Mouse (Mus musculus) right cerebral cortex, postnatal 14 days (tissue): ENCODE data around the gene Lrrc32.
A peak's percentile ranks its signal among the peaks of the same experiment; 100 is the strongest.

Experiments
- DNase-seq: peaks from one replicate; pipeline ENCODE4 v3.0.0; 2022

The Lrrc32 gene

GRCm38 (mm10) chr7:98489131-98489530 lies at the start of gene Lrrc32:
Gene Lrrc32 (plus strand): TSS chr7:98489283.
- no peak for DNase-seq

- DNase-seq, result no peak
Observed at GRCm38 (mm10) chr7:98439956-98440466, 49.1 kb upstream of the Lrrc32 start, which contains the start of gene Gucy2d. Gene Gucy2d (plus strand): TSS chr7:98440416.

DNA sequence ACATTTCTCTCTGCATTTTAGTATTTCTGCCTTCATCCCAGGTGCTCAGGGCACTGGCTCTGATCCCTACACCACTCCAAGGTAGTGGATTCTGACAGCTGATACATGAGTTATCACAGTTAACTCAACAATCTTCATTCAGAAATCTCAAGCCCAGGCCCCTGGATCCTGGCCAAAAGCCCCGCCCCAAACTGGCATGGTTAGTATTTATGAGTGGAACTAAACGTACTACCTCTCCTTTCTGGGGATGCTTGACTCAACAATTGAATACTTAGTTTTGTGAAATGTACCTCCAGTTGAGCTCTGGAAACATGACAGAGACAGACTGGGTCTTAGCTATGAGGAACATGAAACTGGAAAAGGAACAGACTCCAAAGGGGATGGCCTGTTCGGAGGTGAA lies 42.2 kb upstream of the Lrrc32 start:
- no peak for DNase-seq

DNA sequence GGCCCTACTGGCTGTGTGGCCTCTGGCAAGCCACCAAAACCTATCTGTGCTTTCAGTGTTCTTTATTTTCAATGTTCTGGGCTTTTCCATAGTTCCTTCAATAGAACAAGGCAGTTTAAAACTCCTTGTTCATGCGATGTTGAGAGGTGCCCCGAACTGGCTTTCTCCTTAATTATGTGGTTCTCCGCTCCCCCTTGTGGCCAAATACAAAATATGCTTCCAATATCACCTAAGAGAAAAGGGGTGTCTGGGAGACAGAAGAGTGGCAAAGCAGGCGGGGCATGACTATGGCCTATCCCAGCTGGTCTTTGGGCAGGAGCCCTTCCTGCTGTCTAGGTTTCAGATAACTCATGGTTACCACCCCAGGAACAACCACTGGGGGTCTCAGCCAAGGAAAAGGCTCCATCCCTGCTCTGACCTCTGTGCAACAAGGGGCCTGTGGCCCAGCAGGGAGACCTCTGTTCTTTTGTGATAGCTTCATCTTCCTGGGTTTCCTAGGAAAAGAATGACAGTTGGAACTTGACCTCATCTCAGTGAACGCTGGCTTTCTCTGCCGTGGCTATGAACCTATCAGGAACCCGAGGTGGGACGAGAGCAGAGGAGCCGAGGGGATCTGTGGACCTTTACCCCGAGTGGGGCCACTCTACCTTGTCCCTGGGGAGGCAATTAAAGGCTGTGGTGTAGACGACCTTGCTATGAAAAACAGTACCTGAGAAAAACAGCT lies 41.3 kb upstream of the Lrrc32 start:
- no peak for DNase-seq

DNA sequence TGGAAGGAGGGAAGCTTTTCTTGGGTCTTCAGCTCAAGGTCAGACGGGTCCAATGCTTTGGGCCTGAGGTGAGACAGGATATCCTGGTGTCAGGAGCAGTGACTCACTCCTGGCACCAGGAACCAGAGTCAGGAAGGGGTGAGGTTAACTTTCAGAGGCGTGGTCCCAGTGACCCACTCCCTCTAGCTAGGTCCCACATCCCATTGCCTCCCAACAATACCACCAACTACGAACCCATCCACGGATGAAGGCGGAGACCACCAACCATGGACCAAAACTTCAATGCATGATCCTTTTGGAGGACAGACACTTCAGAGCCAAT lies 40.8 kb upstream of the Lrrc32 start:
- DNase-seq, result no peak

DNA sequence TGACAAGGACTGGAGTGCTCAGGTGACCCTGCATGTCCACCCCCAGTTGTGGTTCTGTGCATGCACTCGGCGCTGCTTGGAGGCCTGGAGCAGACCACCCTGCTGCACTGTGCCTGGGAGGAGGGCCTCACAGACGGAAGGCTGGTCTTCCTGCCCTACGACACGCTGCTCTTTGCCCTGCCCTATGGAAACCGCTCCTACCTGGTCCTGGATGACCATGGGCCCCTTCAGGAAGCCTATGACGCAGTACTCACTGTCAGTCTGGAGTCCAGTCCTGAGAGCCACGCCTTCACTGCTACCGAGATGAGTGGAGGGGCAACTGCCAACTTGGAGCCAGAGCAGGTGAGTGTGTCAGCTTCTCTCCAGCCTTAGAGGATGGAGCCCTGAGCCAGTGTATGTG lies 39.4 kb upstream of the Lrrc32 start:
- DNase-seq, result no peak

GRCm38 (mm10) chr7:98454397-98455120 lies 34.5 kb upstream of the Lrrc32 start:
- DNase-seq, result no peak

- no peak for DNase-seq
Observed at GRCm38 (mm10) chr7:98460319-98460718, 28.8 kb upstream of the Lrrc32 start.

DNA sequence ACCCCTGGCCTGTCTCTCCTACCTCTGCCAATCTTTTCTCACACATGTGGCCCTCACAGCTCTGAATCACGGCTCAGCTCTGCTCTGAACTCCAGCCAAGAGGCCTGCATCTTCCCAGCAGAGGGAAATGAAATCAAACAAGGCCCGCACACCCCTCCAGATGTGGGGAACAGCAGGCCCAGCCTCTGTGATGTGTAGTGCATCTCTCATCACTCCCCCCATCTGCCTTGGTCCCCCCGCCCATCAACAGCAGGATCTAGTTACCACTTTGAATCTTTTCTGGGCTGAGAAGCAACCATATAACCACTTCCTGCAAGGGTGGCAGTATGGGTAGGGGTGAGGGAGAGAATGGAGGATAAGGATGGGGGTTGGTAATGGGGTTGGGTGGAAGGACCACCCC lies 20.0 kb upstream of the Lrrc32 start:
- DNase-seq, result no peak

GRCm38 (mm10) chr7:98472529-98472928 lies 16.6 kb upstream of the Lrrc32 start:
- DNase-seq, result no peak

- no peak for DNase-seq
Observed at GRCm38 (mm10) chr7:98474558-98474957, 14.5 kb upstream of the Lrrc32 start.

GRCm38 (mm10) chr7:98477153-98477552 lies 11.9 kb upstream of the Lrrc32 start:
- DNase-seq, result no peak

DNA sequence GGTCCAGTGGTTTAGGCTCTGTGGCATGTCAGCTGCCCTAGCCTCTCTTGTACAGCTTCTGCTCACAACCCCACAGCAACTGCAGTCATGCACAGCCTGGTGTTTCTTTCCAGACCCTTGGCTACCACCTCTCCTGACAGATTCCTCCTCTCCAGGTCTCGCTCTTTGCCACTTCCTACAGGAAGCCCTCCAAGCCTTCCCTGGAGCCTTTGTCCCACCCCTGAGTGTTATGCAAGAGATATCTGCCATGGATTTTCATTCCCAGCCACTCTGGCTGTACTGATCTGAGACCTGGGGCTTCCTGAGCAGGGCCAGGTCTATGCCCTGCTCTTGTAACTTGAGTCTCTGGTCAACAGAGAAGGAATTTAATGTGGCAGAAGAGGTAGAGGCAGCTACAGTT lies 8.6 kb upstream of the Lrrc32 start:
- DNase-seq, result no peak

GRCm38 (mm10) chr7:98481066-98481734 lies 7.9 kb upstream of the Lrrc32 start:
- peak; percentile 76 for DNase-seq

DNA sequence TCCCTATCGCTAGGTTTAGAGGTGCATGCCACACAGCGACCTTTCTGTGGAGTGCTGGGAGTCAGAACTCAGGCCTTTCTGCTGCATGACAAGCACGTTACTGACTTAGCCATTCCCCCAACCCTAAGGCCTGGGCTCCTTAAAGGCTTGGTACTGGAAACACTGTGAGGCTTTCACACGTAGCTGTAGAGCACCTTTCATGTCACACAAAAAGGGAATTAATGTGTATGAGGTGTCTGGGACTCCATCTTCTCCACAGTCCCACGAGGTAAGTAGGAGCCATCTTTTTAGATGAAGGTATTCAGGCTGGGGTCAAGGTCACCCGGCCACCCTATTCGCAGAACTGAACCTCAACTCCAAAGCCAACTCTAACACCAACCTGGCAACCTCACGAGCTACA lies 7.2 kb upstream of the Lrrc32 start:
- no peak for DNase-seq

DNA sequence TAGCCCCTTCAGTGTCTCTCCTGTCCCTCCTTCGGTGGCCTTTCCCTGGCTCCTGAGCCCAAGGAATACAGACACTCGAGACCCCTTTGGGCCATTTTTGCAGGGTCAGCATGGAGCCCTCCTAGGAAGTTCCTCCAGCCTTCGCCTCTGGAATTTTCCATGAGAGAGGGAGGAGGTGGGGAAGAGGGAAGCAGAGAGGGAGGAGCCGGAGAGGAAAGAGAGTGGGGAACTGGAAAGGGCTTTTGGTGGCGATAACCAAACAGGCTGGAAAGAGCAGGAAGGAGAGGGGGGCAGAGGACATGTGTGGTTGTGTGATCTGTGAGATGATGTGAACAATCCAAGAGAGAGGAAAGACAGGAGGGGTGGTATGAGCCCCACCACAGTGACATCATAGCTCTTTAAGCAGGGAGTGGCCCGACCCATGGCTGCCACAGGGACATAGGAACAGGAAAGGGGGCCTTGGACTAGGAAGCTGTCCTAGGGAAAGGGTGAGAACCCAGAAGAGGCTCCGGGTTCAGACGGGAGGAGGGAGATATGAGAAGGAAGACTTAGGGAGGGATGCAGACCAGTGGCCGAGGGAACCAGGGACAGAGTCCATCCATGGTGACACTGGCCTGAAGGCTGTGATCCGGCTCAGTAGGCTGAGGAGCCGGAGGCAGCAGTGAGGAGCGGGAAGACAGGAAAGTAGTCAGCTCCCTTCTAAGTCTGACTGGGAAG lies 6.4 kb upstream of the Lrrc32 start:
- no peak for DNase-seq

DNA sequence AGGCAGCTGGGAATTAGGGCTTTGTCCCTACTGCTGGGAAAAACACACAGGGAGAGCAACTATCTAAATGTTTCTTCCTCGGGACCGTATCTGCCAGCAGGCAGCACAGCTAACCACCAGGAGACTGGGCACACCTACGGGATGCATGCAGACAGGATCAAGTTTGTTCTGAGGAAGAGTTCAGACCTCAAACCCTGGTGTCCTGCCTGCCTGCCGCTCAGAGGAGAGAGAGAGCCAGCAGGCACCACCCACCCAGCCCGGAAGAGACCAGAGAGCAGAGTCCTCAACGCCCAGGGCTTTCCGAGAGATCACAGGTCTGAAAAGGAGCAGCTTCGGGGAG lies 5.8 kb upstream of the Lrrc32 start:
- no peak for DNase-seq

- DNase-seq, result no peak
Observed at GRCm38 (mm10) chr7:98484878-98485277, 4.2 kb upstream of the Lrrc32 start.

- no peak for DNase-seq
Observed at GRCm38 (mm10) chr7:98485508-98485907, 3.6 kb upstream of the Lrrc32 start.

DNA sequence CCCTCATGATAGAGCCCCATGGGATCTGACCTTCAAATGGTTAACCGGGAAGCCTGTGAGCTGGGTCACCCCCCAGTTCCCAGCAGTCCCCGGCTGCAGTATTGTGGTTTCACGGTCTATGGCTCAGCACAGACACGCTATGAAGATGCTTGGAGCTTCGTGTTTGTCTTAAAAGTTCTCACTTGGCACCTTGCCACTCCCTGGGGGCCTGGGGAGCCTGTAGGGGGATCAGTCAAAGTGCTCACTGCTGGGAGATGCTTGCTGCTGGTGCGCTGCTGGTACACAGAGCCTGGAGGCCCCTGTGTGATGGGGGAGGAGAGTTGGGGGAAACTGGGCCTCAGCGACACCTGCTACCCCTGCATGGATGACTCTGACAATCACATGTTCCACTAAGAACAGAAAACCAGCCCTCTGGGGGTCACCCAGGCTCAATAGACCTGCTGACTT lies 2.6 kb upstream of the Lrrc32 start:
- DNase-seq, result no peak

- no peak for DNase-seq
Observed at GRCm38 (mm10) chr7:98487202-98487980, 1.7 kb upstream of the Lrrc32 start.

DNA sequence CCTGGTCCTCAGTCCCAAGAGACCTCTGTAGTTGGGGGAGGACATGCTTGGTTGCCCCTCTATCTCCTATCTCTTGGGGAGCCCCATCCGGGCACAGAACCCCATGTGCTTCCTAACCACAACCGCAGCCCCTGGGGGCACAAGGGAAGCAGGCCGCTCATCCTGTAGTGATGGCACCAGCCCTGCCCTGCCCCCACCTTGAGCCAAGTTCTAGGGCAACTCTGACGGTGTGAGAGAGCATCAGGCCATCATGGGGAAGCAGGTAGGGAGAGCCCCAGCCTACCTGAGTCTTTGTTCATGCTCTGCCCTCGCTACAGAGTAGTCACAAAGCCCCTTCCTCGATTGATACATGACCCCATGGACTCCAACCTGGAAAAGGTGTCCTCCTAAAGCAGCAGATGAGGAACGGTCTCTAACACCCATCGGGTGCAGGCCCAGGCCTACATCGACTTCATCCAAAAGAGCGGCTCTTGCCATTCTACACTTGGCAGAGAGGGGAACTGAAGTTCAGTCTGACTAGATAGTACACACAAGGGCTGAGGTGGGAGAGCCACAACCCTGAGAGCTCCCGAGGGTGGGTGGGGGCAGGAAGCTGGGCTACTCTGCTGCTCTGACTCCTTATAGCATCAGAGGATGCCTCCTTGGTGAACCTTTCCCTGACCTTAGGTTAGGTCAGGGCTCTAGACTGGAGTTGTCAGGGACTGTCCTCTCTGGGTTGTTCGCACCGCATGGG lies 519 bp upstream of the Lrrc32 start:
- DNase-seq, result no peak
